Mouse (Mus musculus): ENCODE results near the gene Tgif2lx1. TPM values are rescaled to one million over a fixed set of nuclear protein-coding genes. Genes with fewer than 3 reads are reported as not detected.

Gene Tgif2lx1
- not detected for total RNA-seq (2023)

GRCm38 (mm10) chrX:118480637-118481036 lies at the start of gene Tgif2lx1:
Gene Tgif2lx1 (minus strand): TSS chrX:118480737.

Other genes starting within 250 kb of the Tgif2lx1 start
- not detected for gene Tgif2lx2, start 53.5 kb downstream of the Tgif2lx1 start, total RNA-seq (2023)

All from CD4-positive naive resting alpha-beta T cell, adult 57 days (primary cell).